22 mouse cellular contexts compared by ENCODE assay signal in the genomic region with DNA sequence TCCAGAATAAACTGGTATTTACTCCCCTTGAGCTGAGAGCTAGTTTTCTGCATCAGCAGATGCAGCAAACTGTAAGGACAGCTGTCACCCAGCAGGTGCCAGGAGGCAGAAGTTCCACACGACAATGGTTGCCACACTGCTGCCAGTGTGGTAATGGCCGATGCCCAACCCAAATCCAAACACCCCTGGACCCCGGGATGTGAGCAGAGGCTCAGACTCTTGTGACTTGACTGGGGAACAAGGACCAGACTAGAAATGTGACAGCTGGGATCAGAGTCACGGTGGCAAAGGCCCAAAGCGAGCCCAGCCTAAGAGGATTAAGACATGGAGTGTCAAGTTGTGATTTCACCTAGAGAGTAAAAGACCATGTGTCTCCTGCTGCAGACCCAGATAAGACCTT.
DNase-seq lines count a peak whose midpoint lies in the region.
"Had no signal": no experiment of that assay in that cellular context is flagged by ENCODE, and none has a peak within 500 bp of the region (broad histone marks: within the 10 kb centered on the region; RNA-seq: fewer than 3 reads in every experiment).

No protein-coding gene starts in this region.

- DNase-seq in cerebellum, adult 11-12 months: peak; percentile 35
- no peak for DNase-seq in cerebellum, adult 11 months
- DNase-seq in left cerebral cortex, postnatal 4 days: peak; percentile 73
- no peak for DNase-seq in left cerebral cortex, postnatal 25 days (ENCODE audit: low spot score in 2 of 2)
- DNase-seq in cerebellum, postnatal 14 days: peak; percentile 72 to 76
- DNase-seq in retina, postnatal 7 days (ENCODE audit: low read depth, low spot score): peak; percentile 43
- no peak for DNase-seq in urinary bladder, postnatal 10 days (ENCODE audit: low spot score)
- DNase-seq in lung, postnatal 4 days: no peak
- DNase-seq: adrenal gland, adult 8-10 months; embryo, embryonic 11 days; gastrocnemius, adult 2 months; gastrocnemius, postnatal 36 days; heart, adult 2 months; heart, postnatal 4 days; kidney, adult 2 months; kidney, postnatal 36 days; liver, embryonic 13.5 days; lung, embryonic 14.5 days; lung, postnatal 14 days; right cerebral cortex, adult 18-20 months; spleen, adult 18-20 months; thymus, postnatal 14 days had no signal

- intact Hi-C loops in left cerebral cortex, postnatal 4 days (cut with DNase I): no loop called here
- intact Hi-C loops in left cerebral cortex, postnatal 25 days (cut with DNase I): no loop called here

Comparison
In these comparisons a context has a peak if more than half of its experiments do, and no peak if none do; other contexts are left out.
1. DNase-seq: peak in cerebellum, adult 11-12 months (single experiment), left cerebral cortex, postnatal 4 days (single experiment), cerebellum, postnatal 14 days (2 of 2) and retina, postnatal 7 days (single experiment); none in cerebellum, adult 11 months (single experiment), left cerebral cortex, postnatal 25 days (0 of 2), urinary bladder, postnatal 10 days (single experiment) and lung, postnatal 4 days (0 of 2).